Mouse (Mus musculus): ENCODE results near the gene Fam189a1. TPM values are rescaled to one million over a fixed set of nuclear protein-coding genes. Genes with fewer than 3 reads are reported as not detected.

The Fam189a1 gene
- polyA plus RNA-seq, 1 experiment from 2014 or later = 0.74 TPM

DNA sequence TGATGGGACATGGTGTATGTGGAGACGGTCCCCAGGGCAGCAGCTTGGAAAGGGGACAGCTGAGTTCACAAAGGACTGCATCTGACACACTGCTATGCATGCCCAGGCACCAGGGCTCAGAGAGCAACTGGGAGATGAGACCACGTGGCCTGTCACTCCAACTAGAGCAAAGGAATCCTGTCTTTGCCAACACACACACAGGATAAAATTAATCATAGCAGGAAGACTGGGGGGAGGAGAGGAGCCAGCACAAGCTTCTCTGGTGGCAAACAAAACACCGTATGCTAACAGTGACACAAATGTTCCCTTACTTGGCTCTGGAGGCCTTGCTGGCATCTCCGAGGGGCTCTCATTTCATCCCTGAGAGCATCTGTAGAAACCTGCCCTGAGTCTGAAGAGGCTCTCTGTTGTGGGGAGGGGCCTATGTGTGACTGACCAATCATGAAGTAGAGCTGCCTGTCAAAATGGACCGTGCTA, 60.7 kb downstream of the Fam189a1 start:
- peak; percentile 87 for ATAC-seq (replicated peaks; ENCODE audit: low FRiP score, low read depth)
- no peak overlapping the region for H3K4me2 ChIP-seq (ENCODE audit: low read length)

DNA sequence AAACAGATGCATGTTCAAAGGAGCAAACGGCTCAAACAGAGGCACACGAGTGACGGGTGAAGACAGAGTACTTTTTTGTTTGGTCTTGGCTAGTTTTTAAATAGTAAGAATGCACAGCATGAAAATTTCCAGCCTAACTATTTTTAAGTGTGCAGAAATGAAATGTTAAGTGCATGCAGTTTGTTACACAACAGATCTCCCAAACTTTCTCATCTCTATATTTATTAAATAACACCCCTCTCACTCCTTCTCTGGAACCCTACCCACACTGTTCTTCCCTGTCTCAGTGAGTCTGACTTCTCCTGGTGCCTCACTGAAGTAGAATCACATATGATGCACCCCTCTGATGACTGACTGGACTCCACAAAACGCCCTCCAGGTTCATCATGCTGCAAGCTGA, 63.1 kb downstream of the Fam189a1 start:
- Histone ChIP-seq H3K9me3 (replicated peaks; ENCODE audit: low read length) (no peaks in the 10 kb centered on the region), H3K36me3 (ENCODE audit: insufficient read depth, low read length) (no peaks in the 10 kb centered on the region), H3K27ac (no peak overlapping the region), H3K4me2 (ENCODE audit: low read length) (no peak overlapping the region), H3K4me3 (replicated peaks; ENCODE audit: low read depth, low read length) (no peak overlapping the region), H3K9ac (ENCODE audit: low read depth, low read length) (no peak overlapping the region), H3K27me3 (ENCODE audit: insufficient read depth, low read length) (no peaks in the 10 kb centered on the region), H3K4me1 (replicated peaks; ENCODE audit: insufficient read depth, low read length) (no peaks in the 10 kb centered on the region)
- TF ChIP-seq CTCF (IDR thresholded peaks at IDR 0.05; ENCODE audit: low read depth) = no peak
- ATAC-seq (replicated peaks; ENCODE audit: low FRiP score, low read depth) = no peak
- WGBS = 71% methylated on average over 4 of the region's 4 CpGs
- DNase-seq (ENCODE audit: low spot score) = no peak

More for the DNA sequence above, 60.7 kb downstream of the Fam189a1 start:
- Histone ChIP-seq H3K4me1 (replicated peaks; ENCODE audit: insufficient read depth, low read length) (no peaks in the 10 kb centered on the region), H3K4me3 (replicated peaks; ENCODE audit: low read depth, low read length) (no peak overlapping the region), H3K27me3 (ENCODE audit: insufficient read depth, low read length) (no peaks in the 10 kb centered on the region), H3K9me3 (replicated peaks; ENCODE audit: low read length) (no peaks in the 10 kb centered on the region), H3K27ac (no peak overlapping the region), H3K9ac (ENCODE audit: low read depth, low read length) (no peak overlapping the region), H3K36me3 (ENCODE audit: insufficient read depth, low read length) (no peaks in the 10 kb centered on the region)
- no peak for TF ChIP-seq CTCF (IDR thresholded peaks at IDR 0.05; ENCODE audit: low read depth)
- 17% methylated on average over 5 of the region's 5 CpGs for WGBS
- DNase-seq (ENCODE audit: low spot score) = peak; percentile 57

DNA sequence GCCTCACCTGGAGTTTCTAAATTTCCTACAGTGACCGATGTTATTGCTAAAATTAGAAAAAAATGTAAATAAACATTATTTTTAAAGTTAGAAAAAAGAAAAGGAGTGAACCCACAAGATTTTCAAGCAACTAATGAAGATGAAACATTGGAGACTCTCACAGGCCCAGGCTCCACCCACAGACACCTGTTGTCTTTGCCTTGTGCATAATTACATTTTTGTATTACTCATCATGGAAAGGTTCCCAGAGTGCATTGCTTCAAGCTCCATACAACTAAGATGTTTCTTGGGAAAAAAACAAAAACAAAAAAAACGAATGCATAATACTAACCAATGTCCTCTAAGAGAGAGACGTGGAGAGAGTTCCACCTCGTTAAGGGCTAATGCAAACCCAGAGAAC, 64.9 kb downstream of the Fam189a1 start:
- Histone ChIP-seq H3K27ac (no peak overlapping the region), H3K9me3 (replicated peaks; ENCODE audit: low read length) (no peaks in the 10 kb centered on the region), H3K9ac (ENCODE audit: low read depth, low read length) (no peak overlapping the region), H3K4me3 (replicated peaks; ENCODE audit: low read depth, low read length) (no peak overlapping the region), H3K4me2 (ENCODE audit: low read length) (no peak overlapping the region), H3K4me1 (replicated peaks; ENCODE audit: insufficient read depth, low read length) (no peaks in the 10 kb centered on the region), H3K27me3 (ENCODE audit: insufficient read depth, low read length) (no peaks in the 10 kb centered on the region), H3K36me3 (ENCODE audit: insufficient read depth, low read length) (no peaks in the 10 kb centered on the region)
- DNase-seq (ENCODE audit: low spot score) = no peak
- 86% methylated on average over 4 of the region's 4 CpGs for WGBS
- TF ChIP-seq CTCF (IDR thresholded peaks at IDR 0.05; ENCODE audit: low read depth) = no peak
- no peak for ATAC-seq (replicated peaks; ENCODE audit: low FRiP score, low read depth)

DNA sequence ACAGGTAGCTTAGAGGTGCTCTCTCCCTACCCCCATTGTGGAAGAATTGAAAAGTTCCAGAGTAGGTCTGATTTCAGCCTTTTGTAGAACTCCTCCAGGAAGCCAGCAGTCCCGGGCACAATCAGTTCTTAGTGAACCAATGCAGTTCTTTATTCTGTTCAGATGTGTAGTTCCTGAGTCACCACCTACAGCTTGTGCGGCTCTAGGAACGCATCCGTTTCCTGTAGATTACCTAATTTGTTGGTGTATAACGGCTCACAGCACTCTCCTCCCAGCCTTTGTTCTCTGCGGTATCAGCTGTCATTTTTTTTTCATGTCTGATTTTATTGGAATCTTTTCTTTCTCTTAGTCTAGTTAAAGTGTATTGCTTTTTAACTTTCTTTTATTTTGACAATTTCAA, 70.4 kb downstream of the Fam189a1 start:
- Histone ChIP-seq H3K36me3 (ENCODE audit: insufficient read depth, low read length) (no peaks in the 10 kb centered on the region), H3K4me3 (replicated peaks; ENCODE audit: low read depth, low read length) (no peak overlapping the region), H3K9me3 (replicated peaks; ENCODE audit: low read length) (no peaks in the 10 kb centered on the region), H3K9ac (ENCODE audit: low read depth, low read length) (no peak overlapping the region), H3K4me2 (ENCODE audit: low read length) (no peak overlapping the region), H3K27me3 (ENCODE audit: insufficient read depth, low read length) (no peaks in the 10 kb centered on the region), H3K27ac (no peak overlapping the region), H3K4me1 (replicated peaks; ENCODE audit: insufficient read depth, low read length) (no peaks in the 10 kb centered on the region)
- no peak for DNase-seq (ENCODE audit: low spot score)
- 67% methylated on average over 6 of the region's 6 CpGs for WGBS
- no peak for TF ChIP-seq CTCF (IDR thresholded peaks at IDR 0.05; ENCODE audit: low read depth)
- ATAC-seq (replicated peaks; ENCODE audit: low FRiP score, low read depth) = no peak

DNA sequence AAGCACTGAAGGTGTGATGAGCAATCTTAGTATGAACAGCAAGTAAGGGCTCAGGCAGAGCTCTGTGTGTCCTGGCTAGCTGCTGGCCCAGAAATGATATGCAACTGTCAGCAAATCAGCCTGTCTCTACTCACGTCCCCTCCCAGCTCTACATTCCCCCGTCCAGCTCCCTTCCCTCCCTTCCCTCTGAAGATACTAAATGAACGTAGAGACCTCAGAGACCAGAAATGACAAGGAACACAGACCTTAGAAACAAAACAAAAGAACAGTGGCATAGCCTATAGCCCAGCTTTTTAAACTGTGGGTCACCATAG, 73.6 kb downstream of the Fam189a1 start:
- Histone ChIP-seq H3K9ac (ENCODE audit: low read depth, low read length) (no peak overlapping the region), H3K27ac (no peak overlapping the region), H3K9me3 (replicated peaks; ENCODE audit: low read length) (no peaks in the 10 kb centered on the region), H3K4me2 (ENCODE audit: low read length) (no peak overlapping the region), H3K4me3 (replicated peaks; ENCODE audit: low read depth, low read length) (no peak overlapping the region), H3K4me1 (replicated peaks; ENCODE audit: insufficient read depth, low read length) (no peaks in the 10 kb centered on the region), H3K36me3 (ENCODE audit: insufficient read depth, low read length) (no peaks in the 10 kb centered on the region), H3K27me3 (ENCODE audit: insufficient read depth, low read length) (no peaks in the 10 kb centered on the region)
- DNase-seq (ENCODE audit: low spot score) (no peak), ATAC-seq (replicated peaks; ENCODE audit: low FRiP score, low read depth) (no peak)
- TF ChIP-seq CTCF (IDR thresholded peaks at IDR 0.05; ENCODE audit: low read depth) = no peak
- 34% methylated on average over 3 of the region's 3 CpGs for WGBS

DNA sequence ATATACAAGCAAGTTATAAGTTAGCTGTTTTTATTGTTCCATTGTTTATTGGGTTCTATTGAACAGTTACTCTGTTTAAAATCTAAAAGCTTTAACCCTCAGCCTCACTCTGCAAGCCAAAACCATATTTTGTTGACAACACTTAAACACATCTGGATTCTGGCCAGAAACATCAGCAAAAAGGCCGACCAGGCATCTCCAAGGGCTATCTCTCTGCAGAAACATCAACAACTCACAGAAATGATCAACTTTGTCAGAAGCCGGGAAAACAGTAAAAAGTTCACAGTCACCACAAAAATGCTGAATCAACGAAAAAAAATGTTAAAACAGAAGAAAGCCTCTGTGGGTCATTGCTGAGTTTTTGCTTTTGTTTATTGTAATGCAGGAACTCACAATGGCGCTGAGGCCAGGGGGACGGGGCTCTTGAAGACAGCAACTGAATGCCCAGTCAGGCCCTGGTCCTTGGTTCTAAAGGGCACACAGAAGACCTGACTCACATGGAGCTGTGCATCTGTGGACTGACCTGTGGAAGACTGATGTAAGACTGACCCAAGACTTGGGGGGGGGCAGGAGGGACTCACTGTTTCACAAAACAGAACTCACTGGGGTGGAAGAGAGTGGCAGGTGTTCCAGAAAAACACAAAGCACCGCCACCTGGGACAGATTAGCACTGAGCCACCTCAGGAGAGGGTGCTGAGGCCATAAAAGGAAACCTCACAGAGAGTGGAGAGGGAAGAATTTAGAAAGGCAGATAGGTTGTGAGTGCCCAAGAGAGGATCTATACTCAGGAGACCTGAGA, 74.2 kb downstream of the Fam189a1 start:
- Histone ChIP-seq H3K9me3 (replicated peaks; ENCODE audit: low read length) (no peaks in the 10 kb centered on the region), H3K9ac (ENCODE audit: low read depth, low read length) (no peak overlapping the region), H3K27me3 (ENCODE audit: insufficient read depth, low read length) (no peaks in the 10 kb centered on the region), H3K36me3 (ENCODE audit: insufficient read depth, low read length) (no peaks in the 10 kb centered on the region), H3K4me3 (replicated peaks; ENCODE audit: low read depth, low read length) (no peak overlapping the region), H3K27ac (no peak overlapping the region), H3K4me2 (ENCODE audit: low read length) (no peak overlapping the region), H3K4me1 (replicated peaks; ENCODE audit: insufficient read depth, low read length) (no peaks in the 10 kb centered on the region)
- no peak for TF ChIP-seq CTCF (IDR thresholded peaks at IDR 0.05; ENCODE audit: low read depth)
- no peak; the same call in 1 of the 2 replicates for ATAC-seq (replicated peaks; ENCODE audit: low FRiP score, low read depth)
- 39% methylated on average over 6 of the region's 6 CpGs for WGBS
- no peak for DNase-seq (ENCODE audit: low spot score)

DNA sequence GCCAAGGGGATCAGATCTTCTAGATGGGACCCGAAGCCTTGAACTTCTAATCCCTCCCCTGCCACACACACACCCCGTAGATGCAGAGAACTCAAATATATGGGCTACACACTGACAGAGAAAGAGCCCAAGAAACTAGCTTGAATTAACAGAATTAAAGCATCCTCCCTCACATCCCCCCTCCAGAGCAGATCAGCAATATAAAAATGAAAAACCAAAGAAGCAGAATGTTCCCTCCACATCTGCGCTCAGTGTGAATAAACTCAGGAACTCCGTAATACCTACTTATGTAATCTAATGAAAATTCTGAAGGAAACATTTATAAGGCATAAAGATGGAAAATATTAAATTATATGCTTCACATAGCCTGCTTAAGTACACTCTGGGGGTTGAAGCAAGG, 80.2 kb downstream of the Fam189a1 start:
- WGBS = 88% methylated on average over 4 of the region's 4 CpGs
- no peaks in the 10 kb centered on the region for H3K4me1 ChIP-seq (replicated peaks; ENCODE audit: insufficient read depth, low read length)
- no peak overlapping the region for H3K4me2 ChIP-seq (ENCODE audit: low read length)
- H3K4me3 ChIP-seq (replicated peaks; ENCODE audit: low read depth, low read length) = no peak overlapping the region
- no peak for ATAC-seq (replicated peaks; ENCODE audit: low FRiP score, low read depth)
- no peak for DNase-seq (ENCODE audit: low spot score)
- H3K9me3 ChIP-seq (replicated peaks; ENCODE audit: low read length) = no peaks in the 10 kb centered on the region
- no peak for TF ChIP-seq CTCF (IDR thresholded peaks at IDR 0.05; ENCODE audit: low read depth)
- no peak overlapping the region for H3K9ac ChIP-seq (ENCODE audit: low read depth, low read length)
- no peaks in the 10 kb centered on the region for H3K36me3 ChIP-seq (ENCODE audit: insufficient read depth, low read length)
- no peak overlapping the region for H3K27ac ChIP-seq
- H3K27me3 ChIP-seq (ENCODE audit: insufficient read depth, low read length) = no peaks in the 10 kb centered on the region

Data from kidney, postnatal 0 days (tissue).